Mouse (Mus musculus) liver, postnatal 0 days (tissue): ENCODE data around the gene Nelfa. TPM values are rescaled to one million over a fixed set of nuclear protein-coding genes. Genes with fewer than 3 reads are reported as not detected.

Experiments used
- ATAC-seq: fragments of 200-750 bp; cut with Nextera tagmentation; 2 replicates; pipeline ENCODE4 v1.8.0; 2017; ENCODE audit warnings: mild to moderate bottlenecking, moderate library complexity
- DNase-seq: peaks from one replicate; pipeline ENCODE4 v3.0.0-alpha.2; 2016
- H3K27ac ChIP-seq: fragments of 300-500 bp; sonication (generic); 2 replicates; pipeline ENCODE4 v1.5.1; 2014; ENCODE audit warnings: antibody characterized with exemption, moderate library complexity, mild to moderate bottlenecking, low read depth
- H3K27me3 ChIP-seq: fragments of 300-500 bp; sonication (generic); 2 replicates; pipeline ENCODE4 v1.6.1; 2014; ENCODE audit warnings: low read length, control low read depth, mixed read lengths; ENCODE audit not compliant: insufficient read depth
- H3K36me3 ChIP-seq: fragments of 300-500 bp; sonication (generic); replicated peaks from 2 replicates; pipeline ENCODE4 v1.6.1; 2014; ENCODE audit warnings: mild to moderate bottlenecking, control low read depth, low read length, moderate library complexity, mixed read lengths; ENCODE audit not compliant: insufficient read depth
- H3K4me1 ChIP-seq: fragments of 300-500 bp; sonication (generic); 2 replicates; pipeline ENCODE4 v1.6.1; 2014; ENCODE audit warnings: antibody characterized with exemption, mild to moderate bottlenecking, control low read depth; ENCODE audit not compliant: insufficient read depth
- H3K4me2 ChIP-seq: fragments of 300-500 bp; sonication (generic); 2 replicates; pipeline ENCODE4 v1.6.1; 2014; ENCODE audit warnings: low read depth, mild to moderate bottlenecking, low read length, moderate library complexity, mixed read lengths
- H3K4me3 ChIP-seq: fragments of 300-500 bp; sonication (generic); 2 replicates; pipeline ENCODE4 v1.5.1; 2014; ENCODE audit warnings: low read depth, low read length
- H3K9ac ChIP-seq: fragments of 300-500 bp; sonication (generic); replicated peaks from 2 replicates; pipeline ENCODE4 v1.6.1; 2014; ENCODE audit warnings: mild to moderate bottlenecking, moderate library complexity
- H3K9me3 ChIP-seq: fragments of 300-500 bp; sonication (generic); 2 replicates; pipeline ENCODE4 v1.6.1; 2016; ENCODE audit warnings: mild to moderate bottlenecking, control low read depth, low read length, mixed read lengths
- CTCF ChIP-seq: sonication (generic); IDR thresholded peaks from 2 replicates; pipeline ENCODE4 v1.5.1; 2016; ENCODE audit warnings: antibody characterized with exemption, low read depth
- EP300 ChIP-seq: IDR thresholded peaks from 2 replicates; pipeline ENCODE4 v1.6.1; 2016; ENCODE audit warnings: antibody characterized with exemption, low read depth, mild to moderate bottlenecking
- WGBS: fragments of 180-500 bp; shearing (Covaris S2); extraction: QIAGEN DNeasy Blood & Tissue Kit; methylation state at CpG from one replicate; pipeline ENCODE4 v1.1.7; 2014; ENCODE audit not compliant: insufficient replicate concordance; 5-methylcytosine and 5-hydroxymethylcytosine counted together
- polyA plus RNA-seq: library from polyadenylated mRNA; unstranded; fragments of >200 nt; fragmentation: Nextera tagmentation; extraction: Ambion mirVana; gene quantifications from 2 replicates; pipeline ENCODE4 v1.2.1, GENCODE M21; 2015

Gene Nelfa
- polyA plus RNA-seq, 1 experiment from 2014 or later: 13.0 TPM

GRCm38 (mm10) chr5:33937230-33937629, 1.0 kb upstream of the Nelfa start:
- Histone ChIP-seq H3K4me1 (peaks cover 26% of the 10 kb centered on the region), H3K9me3 (peaks cover 3% of the 10 kb centered on the region), H3K9ac (peak overlapping the region; percentile 96; the same call in 1 of the 2 replicates), H3K4me2 (peak overlapping the region; percentile 82), H3K4me3 (peak overlapping the region; percentile 90), H3K27me3 (no peaks in the 10 kb centered on the region), H3K36me3 (0 out of 2 replicates have a peak, but pooled peaks cover 2% of the 10 kb centered on the region), H3K27ac (no peak overlapping the region)
- DNase-seq (no peak), ATAC-seq (no peak)
- TF ChIP-seq EP300: no peak
- TF ChIP-seq CTCF: no peak
- WGBS: 93% methylated on average over 2 of the region's 2 CpGs

- Histone ChIP-seq H3K4me3 (peak overlapping the region; percentile 90), H3K9ac (peak overlapping the region; percentile 96), H3K4me2 (peak overlapping the region; percentile 82), H3K4me1 (peaks cover 26% of the 10 kb centered on the region), H3K36me3 (0 out of 2 replicates have a peak, but pooled peaks cover 5% of the 10 kb centered on the region), H3K27ac (peak overlapping the region; percentile 95), H3K9me3 (no peaks in the 10 kb centered on the region), H3K27me3 (no peaks in the 10 kb centered on the region)
- WGBS: under 1% methylated on average over 38 of the region's 39 CpGs
- no peak for DNase-seq
- TF ChIP-seq CTCF: no peak
- ATAC-seq: peak; percentile 51
Measured at GRCm38 (mm10) chr5:33935700-33936111, 507 bp downstream of the Nelfa start.

GRCm38 (mm10) chr5:33934877-33935276, 1.3 kb downstream of the Nelfa start:
- H3K27me3 ChIP-seq: no peaks in the 10 kb centered on the region
- no peak for TF ChIP-seq EP300
- no peak for TF ChIP-seq CTCF
- WGBS: 53% methylated on average over 7 of the region's 7 CpGs
- no peak for ATAC-seq
- peaks cover 5% of the 10 kb centered on the region; the same call in 1 of the 2 replicates for H3K36me3 ChIP-seq
- H3K9me3 ChIP-seq: no peaks in the 10 kb centered on the region
- peak overlapping the region; percentile 90 for H3K4me3 ChIP-seq
- peak overlapping the region; percentile 82 for H3K4me2 ChIP-seq
- no peak for DNase-seq
- H3K9ac ChIP-seq: no peak overlapping the region; the same call in 1 of the 2 replicates
- peak overlapping the region; percentile 61; the same call in 1 of the 2 replicates for H3K27ac ChIP-seq
- H3K4me1 ChIP-seq: peaks cover 26% of the 10 kb centered on the region

GRCm38 (mm10) chr5:33934081-33934480, 2.1 kb downstream of the Nelfa start:
- 65% methylated on average over 2 of the region's 2 CpGs for WGBS
- DNase-seq: no peak

GRCm38 (mm10) chr5:33932413-33932812, 3.8 kb downstream of the Nelfa start:
- Histone ChIP-seq H3K27ac (no peak overlapping the region), H3K36me3 (peaks cover 15% of the 10 kb centered on the region), H3K4me2 (no peak overlapping the region), H3K9me3 (no peaks in the 10 kb centered on the region), H3K4me1 (peaks cover 24% of the 10 kb centered on the region), H3K9ac (no peak overlapping the region), H3K4me3 (no peak overlapping the region), H3K27me3 (no peaks in the 10 kb centered on the region)
- DNase-seq: no peak
- no peak for ATAC-seq
- TF ChIP-seq CTCF (no peak), EP300 (no peak)
- WGBS: 60% methylated on average over 2 of the region's 2 CpGs

More at GRCm38 (mm10) chr5:33934081-33934480, 2.1 kb downstream of the Nelfa start:
- H3K27ac ChIP-seq: peak overlapping the region; percentile 61
- H3K36me3 ChIP-seq: peaks cover 11% of the 10 kb centered on the region; the same call in 1 of the 2 replicates
- no peak for TF ChIP-seq EP300
- no peak for TF ChIP-seq CTCF
- no peak overlapping the region for H3K9ac ChIP-seq
- no peaks in the 10 kb centered on the region for H3K27me3 ChIP-seq
- H3K4me2 ChIP-seq: peak overlapping the region; percentile 82
- no peak for ATAC-seq
- H3K4me1 ChIP-seq: peaks cover 26% of the 10 kb centered on the region
- no peaks in the 10 kb centered on the region for H3K9me3 ChIP-seq
- peak overlapping the region; percentile 90 for H3K4me3 ChIP-seq

- Histone ChIP-seq H3K27ac (no peak overlapping the region), H3K4me2 (no peak overlapping the region), H3K9me3 (no peaks in the 10 kb centered on the region), H3K36me3 (peaks cover 23% of the 10 kb centered on the region), H3K27me3 (no peaks in the 10 kb centered on the region), H3K9ac (no peak overlapping the region), H3K4me1 (no peaks in the 10 kb centered on the region), H3K4me3 (no peak overlapping the region)
- no peak for DNase-seq
- TF ChIP-seq EP300 (no peak), CTCF (no peak)
- ATAC-seq: no peak
Measured at GRCm38 (mm10) chr5:33926170-33926569, 10.0 kb downstream of the Nelfa start.

DNA sequence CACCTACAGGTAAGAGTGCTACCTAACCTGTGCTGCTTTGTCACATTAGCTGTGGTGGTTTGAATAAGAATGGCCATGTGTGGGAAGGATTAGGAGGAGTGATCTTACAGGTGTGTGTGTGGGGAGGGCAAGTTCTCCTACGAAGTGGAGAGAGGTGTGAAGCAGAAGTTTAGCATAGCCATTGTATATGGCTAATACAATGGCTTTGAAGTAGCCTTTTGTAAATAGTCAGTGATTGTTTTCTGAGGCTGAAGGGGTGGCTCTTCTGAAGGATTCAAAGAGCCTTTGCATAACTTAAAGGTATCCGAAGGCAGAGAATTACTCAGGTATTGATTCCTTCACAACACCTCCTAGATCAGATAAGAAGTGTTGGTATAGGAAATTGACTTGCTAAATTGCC, 13.6 kb downstream of the Nelfa start:
- TF ChIP-seq EP300: no peak
- TF ChIP-seq CTCF: no peak
- WGBS: 75% methylated on average over 2 of the region's 2 CpGs
- no peak for DNase-seq
- Histone ChIP-seq H3K4me3 (no peak overlapping the region), H3K36me3 (peaks cover 41% of the 10 kb centered on the region), H3K27me3 (no peaks in the 10 kb centered on the region), H3K27ac (no peak overlapping the region), H3K9me3 (no peaks in the 10 kb centered on the region), H3K4me2 (no peak overlapping the region), H3K4me1 (no peaks in the 10 kb centered on the region), H3K9ac (no peak overlapping the region)
- ATAC-seq: no peak
